Mouse (Mus musculus) midbrain, embryonic 16.5 days (tissue): ENCODE results near the gene Sbno2. TPM values are rescaled to one million over a fixed set of nuclear protein-coding genes. Genes with fewer than 3 reads are reported as not detected.

Source experiments
- ATAC-seq: fragments of 200-750 bp; cut with Nextera tagmentation; 2 replicates; pipeline ENCODE4 v1.8.0; 2017; ENCODE audit warnings: moderate TSS enrichment
- H3K27ac ChIP-seq: fragments of 300-500 bp; sonication (generic); 2 replicates; pipeline ENCODE4 v1.5.1; 2014; ENCODE audit warnings: mild to moderate bottlenecking, low read length, mixed read lengths
- H3K27me3 ChIP-seq: fragments of 300-500 bp; sonication (generic); 2 replicates; pipeline ENCODE4 v1.6.1; 2014; ENCODE audit warnings: low read depth, low read length, mixed read lengths; ENCODE audit not compliant: control insufficient read depth, insufficient read depth
- H3K36me3 ChIP-seq: fragments of 300-500 bp; sonication (generic); 2 replicates; pipeline ENCODE4 v1.6.1; 2014; ENCODE audit warnings: mild to moderate bottlenecking, low read length, moderate library complexity, mixed read lengths; ENCODE audit not compliant: control insufficient read depth, insufficient read depth
- H3K4me1 ChIP-seq: fragments of 300-500 bp; sonication (generic); 2 replicates; pipeline ENCODE4 v1.6.1; 2014; ENCODE audit warnings: mild to moderate bottlenecking, low read length, mixed read lengths; ENCODE audit not compliant: control insufficient read depth, insufficient read depth
- H3K4me2 ChIP-seq: fragments of 300-500 bp; sonication (generic); 2 replicates; pipeline ENCODE4 v1.6.1; 2014; ENCODE audit warnings: mild to moderate bottlenecking, low read length, mixed read lengths
- H3K4me3 ChIP-seq: fragments of 300-500 bp; sonication (generic); 2 replicates; pipeline ENCODE4 v1.5.1; 2014; ENCODE audit warnings: low read depth, mild to moderate bottlenecking, low read length, moderate library complexity, mixed read lengths
- H3K9ac ChIP-seq: fragments of 300-500 bp; sonication (generic); 2 replicates; pipeline ENCODE4 v1.6.1; 2014; ENCODE audit warnings: low read depth, low read length, mixed read lengths
- H3K9me3 ChIP-seq: fragments of 300-500 bp; sonication (generic); replicated peaks from 2 replicates; pipeline ENCODE4 v1.6.1; 2014; ENCODE audit warnings: mild to moderate bottlenecking, low read length, mixed read lengths; ENCODE audit not compliant: control insufficient read depth, poor library complexity, severe bottlenecking
- WGBS: fragments of 180-500 bp; shearing (Covaris S2); extraction: QIAGEN DNeasy Blood & Tissue Kit; methylation state at CpG from one replicate; pipeline ENCODE4 v1.1.7; 2014; 5-methylcytosine and 5-hydroxymethylcytosine counted together
- polyA plus RNA-seq: library from polyadenylated mRNA; unstranded; fragments of >200 nt; fragmentation: Nextera tagmentation; extraction: Ambion mirVana; gene quantifications from 2 replicates; pipeline ENCODE4 v1.2.1, GENCODE M21; 2015

Sbno2 gene
- polyA plus RNA-seq, 1 experiment from 2014 or later = 11.6 TPM

- no peak overlapping the region for H3K27ac ChIP-seq
- no peak overlapping the region for H3K9ac ChIP-seq
- no peak for ATAC-seq
- WGBS = 78% methylated on average over 20 of the region's 20 CpGs
- no peaks in the 10 kb centered on the region for H3K4me1 ChIP-seq
- H3K4me2 ChIP-seq = no peak overlapping the region
- H3K4me3 ChIP-seq = no peak overlapping the region
- no peaks in the 10 kb centered on the region for H3K36me3 ChIP-seq
- H3K27me3 ChIP-seq = no peaks in the 10 kb centered on the region
- no peaks in the 10 kb centered on the region for H3K9me3 ChIP-seq
Measured at GRCm38 (mm10) chr10:80027681-80028520, 77.5 kb downstream of the Sbno2 start.

- H3K27ac ChIP-seq = no peak overlapping the region
- no peak overlapping the region for H3K9ac ChIP-seq
- no peaks in the 10 kb centered on the region for H3K27me3 ChIP-seq
- no peak overlapping the region for H3K4me3 ChIP-seq
- no peaks in the 10 kb centered on the region for H3K9me3 ChIP-seq
- no peak for ATAC-seq
- WGBS = 65% methylated on average over 12 of the region's 12 CpGs
- H3K4me2 ChIP-seq = no peak overlapping the region
- H3K36me3 ChIP-seq = no peaks in the 10 kb centered on the region
- no peaks in the 10 kb centered on the region for H3K4me1 ChIP-seq
Measured at GRCm38 (mm10) chr10:80025889-80026288, 79.5 kb downstream of the Sbno2 start.

GRCm38 (mm10) chr10:80025463-80025862 lies 79.9 kb downstream of the Sbno2 start:
- Histone ChIP-seq H3K9me3 (no peaks in the 10 kb centered on the region), H3K27me3 (no peaks in the 10 kb centered on the region; the same call in 1 of the 2 replicates), H3K4me2 (no peak overlapping the region), H3K4me1 (no peaks in the 10 kb centered on the region), H3K9ac (no peak overlapping the region), H3K27ac (no peak overlapping the region), H3K36me3 (no peaks in the 10 kb centered on the region), H3K4me3 (no peak overlapping the region)
- 78% methylated on average over 10 of the region's 10 CpGs for whole genome bisulfite sequencing
- ATAC-seq = no peak

DNA sequence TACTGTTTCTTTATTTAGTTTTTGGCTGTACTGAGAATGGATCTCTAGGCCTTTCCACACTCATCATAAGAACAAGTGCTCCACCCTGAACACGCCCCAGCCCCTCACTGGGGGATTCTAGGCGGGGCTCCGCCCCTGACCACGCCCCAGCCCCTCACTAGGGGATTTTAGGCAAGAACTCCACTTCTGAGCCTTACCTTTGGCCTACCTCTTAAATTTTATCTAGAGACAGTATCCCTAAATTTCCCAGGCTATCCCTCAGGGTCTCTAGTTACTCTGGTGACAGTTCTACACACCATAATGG lies 80.4 kb downstream of the Sbno2 start:
- H3K4me2 ChIP-seq = no peak overlapping the region
- no peak overlapping the region for H3K4me3 ChIP-seq
- no peak overlapping the region for H3K9ac ChIP-seq
- ATAC-seq = no peak
- H3K9me3 ChIP-seq = no peaks in the 10 kb centered on the region
- H3K36me3 ChIP-seq = no peaks in the 10 kb centered on the region
- WGBS = 55% methylated on average over 4 of the region's 4 CpGs
- no peak overlapping the region for H3K27ac ChIP-seq
- no peaks in the 10 kb centered on the region for H3K4me1 ChIP-seq
- peaks cover under 1% of the 10 kb centered on the region for H3K27me3 ChIP-seq

DNA sequence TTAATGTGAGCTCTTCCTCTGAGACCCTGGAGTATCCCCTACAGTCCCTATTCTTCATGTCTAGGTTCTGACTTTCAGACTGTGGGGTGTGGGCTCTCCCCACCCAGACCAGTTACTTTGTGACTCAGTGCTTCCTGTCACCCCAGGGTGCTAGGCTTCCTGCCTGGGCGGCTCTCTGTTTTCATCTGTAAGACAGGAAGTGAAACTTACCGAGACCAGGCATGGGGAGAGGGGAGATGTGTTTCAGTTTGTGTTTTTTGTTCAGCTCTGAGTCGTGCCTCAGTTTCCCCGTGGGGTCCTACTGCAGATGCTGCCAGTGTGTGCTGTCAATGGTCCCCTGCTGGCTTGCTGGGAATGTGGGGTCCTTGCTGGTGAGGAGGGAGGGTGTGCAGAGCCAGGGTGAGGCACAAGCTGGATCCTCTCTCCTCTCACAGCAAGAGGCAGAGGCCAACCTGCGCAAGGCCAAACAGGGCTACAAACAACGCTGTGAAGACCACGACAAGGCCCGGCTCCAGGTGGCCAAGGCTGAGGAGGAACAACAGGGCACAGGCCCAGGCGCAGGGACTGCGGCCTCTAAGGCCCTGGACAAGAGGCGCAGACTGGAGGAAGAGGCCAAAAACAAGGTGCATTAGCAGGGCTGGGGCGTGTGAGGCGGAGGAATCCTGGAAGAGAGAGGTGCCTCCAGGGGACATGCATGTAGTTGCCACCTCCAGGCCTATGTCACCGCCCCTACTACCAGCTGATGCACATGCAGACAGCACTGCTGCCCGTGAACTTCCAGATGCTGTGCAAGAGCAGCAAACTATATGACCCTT lies 80.9 kb downstream of the Sbno2 start:
- no peak overlapping the region for H3K4me2 ChIP-seq
- H3K27me3 ChIP-seq = peaks cover 6% of the 10 kb centered on the region
- no peaks in the 10 kb centered on the region for H3K9me3 ChIP-seq
- H3K27ac ChIP-seq = no peak overlapping the region
- H3K4me1 ChIP-seq = no peaks in the 10 kb centered on the region
- no peak overlapping the region for H3K4me3 ChIP-seq
- no peaks in the 10 kb centered on the region for H3K36me3 ChIP-seq
- WGBS = 79% methylated on average over 15 of the region's 15 CpGs
- no peak for ATAC-seq
- no peak overlapping the region for H3K9ac ChIP-seq

DNA sequence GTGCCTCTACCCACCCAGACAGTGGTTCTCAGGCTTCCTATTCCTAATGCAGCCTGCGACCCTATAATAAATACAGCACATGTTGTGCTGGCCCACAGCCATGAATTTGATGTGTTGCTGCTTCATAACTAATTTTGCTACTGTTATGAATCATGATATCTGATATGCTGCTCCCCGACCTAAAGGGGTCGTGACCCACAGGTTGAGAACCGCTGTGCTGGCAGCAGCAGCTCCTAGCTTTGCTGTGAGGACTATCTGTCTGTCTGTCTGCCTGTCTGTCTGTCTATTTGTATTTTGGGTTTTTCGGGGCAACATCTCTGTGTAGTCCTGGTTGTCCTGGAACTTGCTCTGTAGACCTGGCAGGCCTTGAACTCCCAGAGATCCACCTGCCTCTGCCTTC lies 81.6 kb downstream of the Sbno2 start:
- H3K36me3 ChIP-seq = no peaks in the 10 kb centered on the region
- H3K9ac ChIP-seq = no peak overlapping the region
- H3K4me1 ChIP-seq = no peaks in the 10 kb centered on the region
- H3K27ac ChIP-seq = no peak overlapping the region
- no peak overlapping the region for H3K4me3 ChIP-seq
- H3K27me3 ChIP-seq = peaks cover 11% of the 10 kb centered on the region
- no peak overlapping the region for H3K4me2 ChIP-seq
- ATAC-seq = no peak
- no peaks in the 10 kb centered on the region for H3K9me3 ChIP-seq
- WGBS = 85% methylated on average over 5 of the region's 5 CpGs

DNA sequence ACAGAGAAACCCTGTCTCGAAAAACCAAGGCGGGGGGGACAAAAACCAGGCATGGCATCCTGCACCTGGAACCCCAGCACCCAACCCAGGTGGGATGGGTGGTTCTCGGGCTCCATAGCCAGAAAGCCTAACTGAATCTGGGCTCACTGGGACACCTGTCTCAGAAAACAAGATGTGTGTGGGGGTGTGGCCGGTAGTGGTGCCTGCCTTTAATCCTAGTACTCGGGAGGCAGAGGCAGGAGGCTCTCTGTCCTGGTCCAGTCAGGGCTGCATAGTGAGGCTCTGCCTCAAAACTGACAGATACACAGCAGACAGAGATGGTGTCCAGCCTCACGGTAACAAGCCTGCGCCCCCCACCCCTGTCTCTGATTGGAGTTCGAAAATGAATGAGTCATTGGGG lies 82.6 kb downstream of the Sbno2 start:
- Histone ChIP-seq H3K4me2 (no peak overlapping the region), H3K9me3 (no peaks in the 10 kb centered on the region), H3K27me3 (peaks cover 15% of the 10 kb centered on the region), H3K4me3 (no peak overlapping the region), H3K4me1 (no peaks in the 10 kb centered on the region), H3K27ac (no peak overlapping the region), H3K36me3 (no peaks in the 10 kb centered on the region), H3K9ac (no peak overlapping the region)
- WGBS = 97% methylated on average over 8 of the region's 8 CpGs
- ATAC-seq = no peak

- ATAC-seq = no peak
- Histone ChIP-seq H3K27ac (no peak overlapping the region), H3K4me3 (no peak overlapping the region), H3K27me3 (peaks cover 19% of the 10 kb centered on the region), H3K9me3 (no peaks in the 10 kb centered on the region), H3K36me3 (no peaks in the 10 kb centered on the region), H3K4me1 (no peaks in the 10 kb centered on the region), H3K9ac (no peak overlapping the region), H3K4me2 (no peak overlapping the region)
- 92% methylated on average over 12 of the region's 12 CpGs for WGBS
Measured at GRCm38 (mm10) chr10:80022164-80022563, 83.2 kb downstream of the Sbno2 start.

GRCm38 (mm10) chr10:80021320-80021641 lies 84.1 kb downstream of the Sbno2 start:
- Histone ChIP-seq H3K27me3 (peaks cover 19% of the 10 kb centered on the region), H3K9me3 (no peaks in the 10 kb centered on the region), H3K36me3 (no peaks in the 10 kb centered on the region), H3K27ac (no peak overlapping the region), H3K9ac (no peak overlapping the region), H3K4me2 (no peak overlapping the region), H3K4me3 (no peak overlapping the region), H3K4me1 (no peaks in the 10 kb centered on the region)
- 90% methylated on average over 13 of the region's 13 CpGs for WGBS
- ATAC-seq = no peak
